Mouse (Mus musculus) T-cell, adult 66 days (primary cell): ENCODE results near the gene Nrsn1. TPM values are rescaled to one million over a fixed set of nuclear protein-coding genes. Genes with fewer than 3 reads are reported as not detected.

Experiments
- total RNA-seq, 2 experiments: library from RNA; stranded (reverse); gene quantifications; 3 replicates in 1 of 2; 4 replicates in 1 of 2; pipeline ENCODE4 v1.2.4; 2023

Nrsn1 gene
- not detected for total RNA-seq

DNA sequence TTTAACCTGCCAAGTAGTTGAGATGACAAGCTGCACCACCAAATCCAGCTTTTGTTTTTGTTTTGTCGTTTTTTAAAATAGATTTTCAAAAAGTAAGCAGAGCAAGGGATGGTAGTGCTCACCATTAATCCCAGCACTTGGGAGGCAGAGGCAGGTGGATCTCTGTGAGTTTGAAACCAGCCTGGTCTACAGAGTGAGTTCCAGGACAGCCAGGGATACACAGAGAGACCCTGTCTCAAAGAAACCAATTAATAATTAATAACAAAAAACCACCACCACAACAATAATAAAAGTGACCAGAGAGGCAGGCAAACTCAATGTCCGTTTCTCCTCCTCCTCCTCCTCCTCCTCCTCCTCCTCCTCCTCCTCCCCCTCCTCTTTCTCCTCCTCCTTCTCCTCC lies at the start of gene Nrsn1:
Gene Nrsn1, minus strand, starts transcription at position 101 of the 400 bp plus-strand sequence.

Other genes with a start within 250 kb of the Nrsn1 start
- gene Dcdc2a, start 214.5 kb downstream of the Nrsn1 start, total RNA-seq = not detected